Mouse (Mus musculus): Measurements from ENCODE around the gene Ubap2.

Gene Ubap2

DNA sequence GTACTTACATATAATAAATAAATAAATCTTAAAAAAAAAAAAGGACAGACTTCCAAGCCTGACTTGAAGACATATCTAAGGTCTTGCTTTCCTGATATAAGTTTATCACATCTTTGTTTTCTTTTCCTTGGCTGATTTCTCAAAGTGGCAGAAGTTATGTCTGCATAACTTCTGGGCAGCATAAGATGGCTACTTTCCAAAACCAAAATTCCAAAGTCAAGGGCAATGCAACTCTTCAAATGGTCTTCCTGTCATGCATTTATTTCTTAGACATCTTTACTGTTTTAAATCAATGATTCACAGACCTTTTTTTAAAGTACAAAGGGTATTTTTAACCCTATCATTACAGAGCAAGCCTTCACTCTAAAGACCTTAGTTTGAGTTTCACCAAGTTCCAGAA, 14.3 kb downstream of the Ubap2 start:
- DNase-seq (ENCODE audit: low spot score in 2 of 2), result no peak

DNA sequence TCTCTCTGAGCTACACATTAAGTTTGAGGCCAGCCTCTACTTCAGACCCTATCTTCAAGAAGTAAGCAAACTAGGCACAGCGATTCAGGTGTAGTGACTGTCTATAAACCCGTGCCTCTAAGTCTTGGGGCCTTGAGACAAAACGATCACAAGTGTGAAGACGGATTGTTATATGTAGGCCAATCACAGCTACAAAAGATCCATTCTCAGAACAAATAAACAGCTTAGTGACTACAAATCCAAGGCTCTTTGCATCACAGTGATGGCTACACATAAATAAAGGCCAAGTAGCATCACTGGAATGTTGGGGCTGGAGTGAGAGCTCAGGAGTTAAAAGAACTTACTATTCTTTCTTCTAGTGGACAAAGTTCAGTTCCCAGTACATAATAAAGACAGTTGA, 15.9 kb downstream of the Ubap2 start:
- no peak for DNase-seq (ENCODE audit: low spot score in 2 of 2)

DNA sequence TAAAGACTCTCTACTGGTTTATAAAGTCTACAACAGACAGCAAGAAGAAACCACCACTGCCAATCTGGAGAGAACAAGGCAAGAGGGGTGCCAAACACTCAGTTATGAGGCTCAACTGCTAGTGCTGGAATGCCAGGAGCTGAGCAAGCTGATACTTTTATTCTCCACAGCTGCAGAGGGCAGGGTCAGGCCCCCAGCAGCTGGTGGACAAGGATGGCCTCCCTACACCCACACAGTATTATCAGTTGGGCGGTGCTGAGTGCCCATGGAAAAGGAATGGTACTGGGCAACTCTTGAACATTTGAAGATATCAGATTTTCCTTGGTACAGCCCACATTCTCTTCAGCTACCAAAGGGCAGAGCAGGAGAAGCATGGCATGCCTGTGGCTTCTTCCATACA, 17.2 kb downstream of the Ubap2 start:
- DNase-seq (ENCODE audit: low spot score in 2 of 2), result no peak

DNA sequence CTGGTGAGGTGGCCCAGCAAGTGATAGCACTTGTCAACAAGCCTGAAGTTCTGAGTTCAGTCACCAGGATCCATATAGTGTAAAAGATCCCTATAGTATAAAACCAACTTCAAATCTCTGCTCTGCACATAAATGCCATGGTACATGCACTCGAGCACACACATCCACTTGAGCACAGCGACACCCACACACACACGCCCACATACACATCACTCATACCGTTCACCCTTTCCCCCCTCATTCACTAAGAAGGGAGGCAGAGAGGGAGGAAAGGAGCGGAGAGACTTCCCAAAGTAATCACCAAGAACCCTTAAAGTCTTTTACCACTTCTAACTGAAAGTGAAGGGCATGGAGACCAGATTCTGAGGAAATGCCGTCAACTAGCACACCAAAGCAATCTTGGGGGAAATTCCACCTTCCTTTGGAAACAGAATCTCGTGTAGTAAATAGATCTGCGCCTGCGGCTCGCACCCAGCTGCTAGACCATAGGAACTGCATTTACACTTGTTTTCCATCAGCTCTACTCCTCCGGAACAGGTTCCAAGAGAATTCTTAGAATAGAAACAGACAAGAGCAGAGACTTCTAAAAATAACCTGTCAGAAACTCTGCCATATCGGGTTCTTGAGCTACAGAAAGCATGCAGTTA, 19.3 kb downstream of the Ubap2 start:
- DNase-seq (ENCODE audit: low spot score in 2 of 2), result peak; percentile 17 to 40

DNA sequence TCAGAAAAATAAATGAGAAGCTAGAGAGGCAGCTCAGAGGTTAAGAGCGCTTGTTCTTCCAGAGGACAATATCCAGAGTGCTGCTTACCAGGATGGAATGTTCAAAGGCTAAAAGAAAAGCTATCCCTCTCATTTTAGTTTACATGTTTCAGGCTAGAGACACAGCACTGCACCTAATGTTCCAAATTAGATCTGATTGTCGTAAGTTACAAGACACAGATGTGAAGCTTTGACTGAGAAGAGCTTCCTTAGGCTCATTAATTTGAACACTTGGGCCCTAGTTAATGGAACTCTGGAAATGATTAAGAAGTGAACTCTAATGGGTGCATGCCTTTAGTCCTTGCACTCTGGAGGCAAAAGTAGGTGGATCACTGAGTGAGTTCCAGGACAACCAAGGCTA, 21.2 kb downstream of the Ubap2 start:
- DNase-seq (ENCODE audit: low spot score in 2 of 2), result no peak

DNA sequence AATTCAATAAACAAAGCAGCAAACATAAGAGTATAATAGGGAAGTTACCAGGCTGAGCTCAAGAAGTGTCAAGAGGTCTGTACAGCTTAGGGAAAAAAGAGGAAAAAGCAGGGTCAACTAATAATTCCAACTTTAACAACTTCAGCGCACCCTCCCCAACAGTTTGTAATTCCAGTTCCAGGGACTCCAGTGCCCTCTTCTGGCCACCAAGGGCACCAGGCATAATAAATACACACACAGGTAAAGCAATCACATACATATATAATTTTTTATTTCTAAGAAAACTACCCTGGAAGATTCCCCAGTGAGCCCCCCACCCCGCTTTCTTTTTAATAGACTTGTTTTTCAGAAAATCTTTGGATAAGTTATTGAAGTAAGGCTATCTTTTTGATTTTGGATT, 29.5 kb downstream of the Ubap2 start:
- DNase-seq (ENCODE audit: low spot score in 2 of 2), result no peak

DNA sequence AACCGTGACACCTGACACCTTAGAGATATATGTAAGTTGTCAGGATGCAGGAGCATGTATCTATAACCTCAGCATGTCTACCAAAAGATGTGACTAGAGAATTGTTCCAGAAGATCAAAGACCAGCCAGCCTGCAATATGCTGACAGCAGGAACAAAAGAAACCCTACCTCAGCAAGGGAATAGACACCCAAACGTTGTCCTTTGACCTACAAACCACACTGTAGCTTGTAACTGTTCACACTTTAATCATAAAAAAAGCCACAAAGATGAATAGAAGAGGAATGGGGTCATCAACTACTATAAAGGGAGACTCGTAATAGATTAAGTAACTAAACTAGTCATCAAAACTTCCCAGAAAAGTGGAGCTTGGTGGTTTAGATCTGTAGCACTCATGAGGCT, 34.0 kb downstream of the Ubap2 start:
- DNase-seq (ENCODE audit: low spot score in 2 of 2), result no peak

DNA sequence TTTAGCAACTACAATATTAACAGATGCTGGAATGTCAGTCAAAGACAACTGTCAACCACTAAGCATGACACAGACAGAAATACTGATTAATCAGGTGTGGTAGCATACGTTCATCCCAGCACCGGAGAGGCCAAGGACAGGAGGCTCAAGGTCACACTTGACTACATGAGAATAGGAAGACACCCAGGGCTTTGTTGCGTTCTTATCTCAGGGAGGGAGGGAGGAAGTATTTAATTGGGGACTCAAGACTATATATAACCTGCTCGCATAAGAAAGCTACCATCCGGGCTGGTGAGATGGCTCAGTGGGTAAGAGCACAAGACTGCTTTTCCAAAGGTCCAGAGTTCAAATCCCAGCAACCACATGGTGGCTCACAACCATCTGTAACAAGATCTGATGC, 39.3 kb downstream of the Ubap2 start:
- no peak for DNase-seq (ENCODE audit: low spot score in 2 of 2)

DNA sequence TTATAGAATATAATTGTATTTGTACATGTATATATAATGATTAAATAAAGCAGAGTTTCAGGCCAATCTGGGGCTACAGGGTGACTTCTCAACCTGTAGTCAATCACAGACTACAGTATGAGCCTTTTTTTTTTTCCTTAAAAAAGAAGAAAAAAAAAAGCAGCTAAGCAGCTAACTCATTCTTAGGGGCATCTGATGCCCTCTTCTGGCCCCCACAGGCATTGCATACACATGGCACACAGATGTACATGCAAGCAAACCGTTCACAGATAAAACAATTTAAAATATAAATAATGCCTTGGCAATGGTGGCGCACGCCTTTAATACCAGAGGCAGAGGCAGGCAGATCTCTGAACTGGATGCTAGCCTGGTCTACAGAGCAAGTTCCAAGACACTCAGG, 48.6 kb downstream of the Ubap2 start:
- DNase-seq (ENCODE audit: low spot score in 2 of 2), result peak in 1 of 2 experiments; percentile 4

DNA sequence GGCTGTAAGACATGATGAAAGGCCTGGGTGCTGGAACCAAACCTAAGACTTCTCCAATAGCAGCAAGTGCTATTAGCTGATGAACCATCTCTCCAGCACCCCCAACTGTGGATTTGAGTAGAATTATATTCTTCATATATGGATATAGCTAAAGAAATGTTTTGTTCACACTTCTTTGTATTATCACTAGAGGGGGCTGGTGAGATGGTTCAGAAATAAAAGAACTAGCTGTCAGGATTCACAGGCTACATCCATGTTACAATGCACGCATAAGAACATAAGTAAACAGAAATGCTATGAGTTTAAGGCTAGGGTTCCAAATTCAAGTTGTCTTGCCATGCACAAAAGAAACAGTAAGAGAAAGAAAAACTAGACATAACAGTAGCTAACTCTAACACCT, 49.5 kb downstream of the Ubap2 start:
- DNase-seq (ENCODE audit: low spot score in 2 of 2), result no peak

DNA sequence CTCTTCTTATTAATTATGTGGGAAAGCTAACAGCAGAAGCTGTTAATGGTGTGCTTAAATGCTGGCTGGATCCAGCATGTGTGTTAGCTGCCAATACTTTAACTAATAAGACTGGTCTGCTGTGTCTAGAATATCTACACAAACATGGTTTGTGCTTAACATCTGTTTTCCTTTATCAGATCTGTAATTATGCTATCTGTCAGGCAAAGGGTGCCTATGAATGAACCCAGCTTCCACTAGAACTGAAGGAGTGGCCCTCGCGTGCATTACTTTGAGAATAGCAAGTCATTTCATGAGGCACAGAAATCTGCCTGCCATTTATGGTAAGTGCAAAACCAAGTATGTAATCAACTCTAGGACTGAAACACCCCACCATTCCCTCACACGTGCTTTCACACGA, 66.9 kb downstream of the Ubap2 start:
- DNase-seq (ENCODE audit: low spot score in 2 of 2), result no peak

DNA sequence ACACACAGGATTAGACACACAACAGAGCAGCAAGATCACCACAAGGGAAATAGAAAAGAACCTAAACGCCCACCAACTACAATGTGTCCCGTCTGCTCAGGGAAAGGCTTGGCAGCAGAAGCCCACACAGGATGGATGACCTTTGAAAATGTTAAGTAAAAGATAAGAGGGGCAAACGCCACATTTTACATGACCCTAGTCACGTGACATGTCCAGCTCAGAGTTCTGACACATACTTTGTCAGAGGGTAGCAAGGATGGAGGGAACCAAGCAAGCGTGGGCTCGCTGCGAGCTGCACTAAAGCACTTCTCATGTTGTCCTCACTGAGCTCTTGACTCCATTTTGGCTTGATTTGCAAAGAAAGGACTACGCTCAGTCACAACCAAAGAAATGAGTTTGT, 69.2 kb downstream of the Ubap2 start:
- DNase-seq (ENCODE audit: low spot score in 2 of 2), result no peak

DNA sequence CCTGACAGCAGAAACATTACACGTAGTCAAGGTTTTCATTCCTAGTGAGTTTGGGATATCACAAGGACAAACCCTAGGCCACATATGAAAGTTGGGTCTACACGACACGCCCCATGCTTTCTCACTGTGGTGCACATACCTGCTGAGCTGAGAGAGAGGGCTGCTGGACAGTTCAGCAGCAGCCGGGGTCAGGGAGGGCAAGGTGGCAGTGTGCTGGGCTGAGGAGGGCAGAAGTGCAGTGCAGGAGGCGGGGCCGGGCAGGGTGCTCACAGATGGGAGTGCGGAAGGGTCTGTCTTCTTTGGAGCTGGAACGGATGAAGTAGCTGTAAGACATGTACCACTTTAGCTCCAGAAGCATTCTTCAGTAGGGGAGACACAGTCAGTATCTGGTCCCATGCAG, 72.8 kb downstream of the Ubap2 start:
- DNase-seq (ENCODE audit: low spot score in 2 of 2), result no peak

DNA sequence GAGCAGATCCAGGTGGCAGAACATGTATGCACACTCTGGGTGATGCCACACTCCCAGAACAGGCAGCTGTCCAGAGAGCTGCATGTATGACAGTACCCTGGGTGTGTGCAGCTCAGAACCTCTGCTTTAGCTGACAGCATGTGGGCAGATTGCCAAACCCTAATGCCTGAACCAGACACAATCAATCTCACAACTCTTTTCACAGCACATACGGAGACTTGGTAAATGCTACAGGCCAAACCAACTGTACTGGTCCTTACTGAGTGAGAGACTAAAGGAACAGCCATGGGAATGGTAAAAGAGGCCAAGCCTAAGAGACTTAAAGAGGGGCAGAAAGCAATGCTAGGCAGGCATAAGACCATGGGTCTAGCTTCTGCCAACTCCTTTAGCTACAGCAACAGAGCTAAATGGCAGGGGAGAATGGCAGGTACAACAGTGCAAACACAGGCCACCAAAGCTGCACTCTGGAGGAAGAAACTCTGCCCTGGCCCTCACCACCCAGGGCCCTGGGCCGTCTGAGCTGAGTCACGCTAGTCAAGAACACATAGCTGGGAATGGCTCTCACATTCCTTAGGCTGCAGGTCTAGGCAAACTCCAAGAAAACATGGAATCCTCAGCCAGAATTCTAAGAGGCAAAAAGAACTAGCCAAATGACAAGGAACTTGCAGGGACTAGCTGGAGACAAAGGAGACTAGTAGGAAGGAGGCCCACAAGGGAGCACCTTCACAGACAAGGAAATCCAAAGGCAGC, 77.9 kb downstream of the Ubap2 start:
- DNase-seq (ENCODE audit: low spot score in 2 of 2), result no peak

DNA sequence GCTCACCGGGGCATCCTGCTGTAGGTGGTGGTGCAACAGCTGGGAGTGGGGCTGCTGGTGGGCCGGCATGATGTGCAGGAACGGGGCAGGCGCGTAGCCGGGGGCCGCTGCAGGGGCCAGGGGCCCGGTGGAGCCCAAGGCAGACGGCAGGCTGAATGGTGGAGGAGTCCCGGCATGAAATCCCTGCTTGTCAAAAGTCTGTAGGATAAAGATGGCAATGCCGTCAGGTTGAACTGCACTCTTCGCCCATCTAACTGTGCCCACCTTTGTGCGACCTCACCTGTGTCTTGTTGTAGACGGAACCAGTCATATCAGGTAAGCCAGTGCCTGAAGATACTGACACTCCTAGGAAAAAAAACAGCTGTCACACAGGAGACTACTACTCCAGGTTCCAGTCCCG, 79.6 kb downstream of the Ubap2 start:
- DNase-seq (ENCODE audit: low spot score in 2 of 2), result no peak

DNA sequence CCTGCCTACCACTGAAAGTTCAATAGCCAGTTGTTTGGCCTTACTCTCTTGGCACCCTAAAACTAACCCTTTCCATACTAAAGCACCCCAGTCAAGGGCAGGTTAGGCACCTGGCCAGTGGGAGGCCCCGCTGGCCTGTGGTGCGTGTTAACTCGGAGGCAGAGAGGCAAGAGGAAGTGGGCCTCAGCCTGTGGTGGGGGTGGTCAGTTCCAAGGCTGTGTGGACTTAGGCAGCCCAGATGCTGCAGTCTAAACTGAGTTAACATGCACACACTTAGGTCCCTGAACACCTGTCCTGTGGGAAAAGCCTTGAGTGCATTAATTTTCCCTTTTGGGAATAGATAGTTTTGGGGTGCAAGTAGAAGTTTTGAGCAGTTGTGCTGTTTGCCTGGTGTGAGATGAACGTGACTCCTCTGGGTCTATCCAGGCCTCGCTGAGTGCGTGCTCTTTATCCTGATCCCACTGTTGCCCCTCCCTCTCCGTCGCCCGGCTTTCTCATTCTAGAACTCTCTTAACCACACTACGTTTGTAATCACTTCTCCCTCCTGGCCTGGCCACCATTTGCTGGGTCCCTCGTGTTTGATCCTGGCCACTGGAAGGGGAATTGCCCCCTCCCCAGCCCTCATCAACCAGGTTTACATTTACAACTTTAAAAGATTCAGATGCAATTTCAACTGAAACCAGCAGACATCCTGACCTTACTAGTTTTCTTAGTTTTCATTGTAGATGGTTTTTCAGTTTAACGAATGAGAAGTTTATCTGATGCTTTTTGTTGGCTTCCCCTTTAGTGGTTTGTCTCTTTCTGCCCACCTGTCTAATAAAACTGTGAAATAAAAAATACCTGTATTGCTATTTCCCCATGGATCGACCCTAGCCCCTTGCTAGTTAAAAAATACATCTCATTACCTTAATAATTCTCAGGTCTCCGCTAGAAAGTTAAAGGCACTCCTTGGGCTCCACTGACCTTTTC, 82.1 kb downstream of the Ubap2 start:
- no peak for DNase-seq (ENCODE audit: low spot score in 2 of 2)

DNA sequence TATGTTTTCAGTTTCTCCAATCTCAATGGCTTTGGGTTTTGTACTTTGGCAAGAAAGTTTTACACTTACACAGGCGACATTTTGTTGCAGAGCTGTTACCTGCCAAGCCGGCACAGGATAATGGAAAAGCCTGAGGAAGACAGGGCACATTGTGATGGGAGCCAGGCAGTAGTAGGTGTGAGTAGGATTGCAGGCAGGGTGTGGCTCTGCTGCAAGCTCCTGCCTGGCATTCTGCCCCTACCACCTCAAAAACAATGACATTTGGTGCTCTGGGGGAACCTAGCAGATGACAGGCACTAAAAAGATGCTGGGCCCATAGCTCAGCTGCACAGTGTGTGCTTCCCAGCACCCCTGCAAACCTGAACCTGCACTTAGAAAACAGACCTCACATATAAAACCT, 85.1 kb downstream of the Ubap2 start:
- DNase-seq (ENCODE audit: low spot score in 2 of 2), result no peak

DNA sequence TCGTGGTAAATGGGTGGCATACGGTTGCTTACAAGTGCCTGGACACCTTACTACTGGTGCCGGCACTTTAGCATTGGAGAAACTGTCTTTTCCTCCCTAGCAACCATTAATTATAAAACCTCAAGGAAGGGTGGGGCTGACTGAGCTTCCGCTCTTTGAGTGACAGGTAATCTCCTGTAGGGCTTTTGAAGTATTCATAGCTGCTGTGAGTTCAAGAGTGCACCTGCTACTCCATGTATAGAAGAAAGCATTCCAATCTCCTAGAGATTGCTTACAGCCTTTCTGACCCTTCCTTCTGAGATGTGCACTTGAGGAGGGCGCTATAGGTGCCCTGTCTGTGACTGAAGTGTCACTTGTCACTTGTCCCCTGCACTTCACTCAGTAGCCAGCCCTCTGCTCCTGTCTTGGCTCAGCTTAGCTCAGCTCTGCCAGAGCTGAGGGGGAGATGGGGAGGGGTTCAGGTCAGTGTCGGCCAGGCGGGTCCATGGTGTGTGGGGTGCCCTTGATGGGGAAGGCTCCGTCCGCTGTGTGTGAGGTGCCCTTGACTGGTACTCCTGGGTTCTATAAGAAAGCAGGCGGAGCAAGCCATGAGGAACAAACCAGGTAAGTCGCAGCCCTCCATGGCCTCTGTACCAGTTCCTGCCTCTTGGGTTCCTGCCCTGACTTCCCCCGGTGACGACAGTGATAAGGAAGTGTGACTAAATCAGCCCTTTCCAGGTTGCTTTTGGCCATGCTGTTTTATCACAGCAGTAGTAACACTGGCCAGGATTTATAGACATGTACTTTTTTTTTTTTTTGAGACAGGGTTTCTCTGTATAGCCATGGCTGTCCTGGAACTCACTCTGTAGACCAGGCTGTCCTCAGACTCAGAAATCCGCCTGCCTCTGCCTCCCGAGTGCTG, 94.9 kb downstream of the Ubap2 start:
- no peak for DNase-seq (ENCODE audit: low spot score in 2 of 2)

DNA sequence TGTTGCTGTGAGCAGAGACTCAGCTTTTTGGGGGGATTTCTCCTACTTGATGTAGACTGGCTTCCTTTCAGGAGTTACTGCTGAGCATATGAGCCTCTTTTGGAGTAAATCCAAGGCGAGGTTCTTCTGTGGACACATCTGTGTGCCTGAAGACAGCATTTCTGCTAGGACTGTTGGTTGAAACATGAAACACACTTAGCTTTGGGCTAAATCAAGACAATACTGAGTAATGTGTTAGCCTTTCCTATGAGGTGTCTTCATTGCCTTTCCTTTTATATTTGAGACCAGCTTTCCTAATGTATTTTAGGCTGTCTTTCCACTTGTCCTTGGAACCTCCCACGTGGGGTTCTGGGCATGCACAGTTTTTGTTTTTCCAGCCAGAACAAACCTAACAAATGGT, 100.3 kb downstream of the Ubap2 start:
- DNase-seq (ENCODE audit: low spot score in 2 of 2), result no peak

DNA sequence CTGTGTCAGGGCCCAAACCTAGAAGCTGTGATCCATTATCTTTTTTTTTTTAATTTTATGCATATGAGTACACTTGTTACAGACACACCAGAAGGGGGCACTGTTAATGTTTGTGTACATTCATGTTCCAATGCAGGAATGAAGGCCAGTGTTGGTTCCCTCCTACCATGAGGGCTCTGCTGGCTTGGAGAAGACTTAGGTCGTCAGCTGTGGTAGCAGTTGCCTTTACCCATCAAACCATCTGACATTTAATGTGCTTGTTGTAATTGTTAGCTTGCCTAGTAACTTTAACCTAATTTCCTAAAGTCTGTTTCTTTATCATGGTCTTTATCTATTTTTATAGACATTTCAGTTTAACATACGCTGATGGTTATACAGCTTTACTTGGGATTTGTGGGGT, 104.0 kb downstream of the Ubap2 start:
- no peak for DNase-seq (ENCODE audit: low spot score in 2 of 2)

DNA sequence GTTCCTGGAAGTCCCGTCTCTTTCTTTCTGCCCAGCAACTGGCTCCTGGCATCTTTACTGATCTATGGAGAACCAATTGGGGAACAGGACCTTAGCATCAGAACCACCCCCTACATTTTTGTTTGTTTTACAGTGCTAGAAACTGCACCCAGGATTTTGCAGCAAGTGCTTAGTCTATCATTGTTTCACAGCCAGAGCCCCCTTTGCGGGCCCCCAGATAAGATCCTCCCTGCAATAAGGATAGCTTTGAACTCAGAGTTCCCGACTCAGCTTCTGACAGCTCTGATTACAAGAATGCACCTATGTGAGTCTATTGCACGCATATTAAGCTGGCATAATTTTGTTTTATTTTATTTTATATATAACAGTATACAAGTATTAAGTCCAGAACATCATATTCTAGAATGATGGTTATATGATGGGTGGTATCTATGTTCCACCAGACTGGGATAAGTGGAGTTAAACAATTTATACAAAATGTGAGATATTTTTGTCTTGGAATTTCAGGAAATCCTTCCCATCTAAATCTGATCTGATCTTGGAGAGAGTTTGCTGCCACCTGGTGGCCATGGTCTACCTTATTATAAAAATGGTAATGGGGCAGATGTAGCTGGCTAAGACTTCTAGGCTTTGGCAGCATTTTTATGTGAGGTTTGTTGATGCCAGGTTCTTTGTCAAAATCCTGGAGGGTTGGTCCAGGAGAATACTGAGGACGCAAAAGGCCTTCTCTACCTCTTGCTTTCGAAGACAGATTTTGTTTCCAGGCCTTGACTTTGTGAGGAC, 109.1 kb downstream of the Ubap2 start:
- peak; percentile 27 to 62 for DNase-seq (ENCODE audit: low spot score in 2 of 2)

Data from heart, adult 9 months (tissue).